Mouse (Mus musculus) myocyte (in vitro differentiated cells): ENCODE measurements around the gene Rel. TPM values are rescaled to one million over a fixed set of nuclear protein-coding genes. Genes with fewer than 3 reads are reported as not detected.
"Not testable (repeated sequence)": the region's sequence is repeated elsewhere in the genome, so short reads cannot be mapped to it uniquely, and the experiment has no call there.

ENCODE experiments used
- H3K27me3 ChIP-seq: one replicate; pipeline ENCODE4 v1.6.1; 2011; ENCODE audit not compliant: control insufficient read depth, insufficient read depth, insufficient read length
- H3K36me3 ChIP-seq: one replicate; pipeline ENCODE4 v1.6.1; 2011; ENCODE audit not compliant: control insufficient read depth, insufficient read depth
- H3K4me2 ChIP-seq: one replicate; pipeline ENCODE4 v1.6.1; 2011; ENCODE audit warnings: low read depth, control low read depth
- H3K4me3 ChIP-seq: one replicate; pipeline ENCODE4 v1.5.1; 2011; ENCODE audit warnings: mild to moderate bottlenecking, control low read depth, moderate library complexity
- H3K79me2 ChIP-seq: one replicate; pipeline ENCODE4 v1.6.1; 2011; ENCODE audit not compliant: control insufficient read depth, insufficient read depth
- H3ac ChIP-seq: one replicate; pipeline ENCODE4 v1.6.1; 2011; ENCODE audit not compliant: control insufficient read depth, insufficient read length
- CEBPB ChIP-seq: IDR thresholded peaks from 2 replicates; pipeline ENCODE4 v1.6.1; 2011; ENCODE audit warnings: mild to moderate bottlenecking, moderate library complexity; ENCODE audit not compliant: poor library complexity, insufficient read depth, severe bottlenecking
- E2F4 ChIP-seq: IDR thresholded peaks from one replicate; pipeline ENCODE4 v1.6.1; 2011; ENCODE audit warnings: mild to moderate bottlenecking, control low read depth, moderate library complexity; ENCODE audit not compliant: insufficient read depth
- MAX ChIP-seq: IDR thresholded peaks from one replicate; pipeline ENCODE4 v1.6.1; 2011; ENCODE audit warnings: low read depth, mild to moderate bottlenecking, control low read depth
- MYOD1 ChIP-seq, 3 experiments: IDR thresholded peaks; one replicate each; pipeline ENCODE4 v1.6.1; 2011; ENCODE audit warnings: control low read depth in 2 of 3, low read depth in 2 of 3, mild to moderate bottlenecking in 2 of 3, moderate library complexity in 1 of 3; ENCODE audit not compliant: insufficient read length in 2 of 3, control insufficient read depth in 1 of 3
- MYOG ChIP-seq, 3 experiments: IDR thresholded peaks; one replicate each; pipeline ENCODE4 v1.6.1; 2011; ENCODE audit warnings: control low read depth in 2 of 3, low read depth in 2 of 3, mild to moderate bottlenecking in 2 of 3; ENCODE audit not compliant: insufficient read length in 2 of 3, control insufficient read depth in 1 of 3, insufficient read depth in 1 of 3
- POLR2A ChIP-seq: IDR thresholded peaks from one replicate; pipeline ENCODE4 v1.6.1; 2011; ENCODE audit warnings: low read depth, mild to moderate bottlenecking, control low read depth, moderate library complexity; ENCODE audit not compliant: insufficient read length
- POLR2AphosphoS2 ChIP-seq: IDR thresholded peaks from one replicate; pipeline ENCODE4 v1.6.1; 2011; ENCODE audit warnings: low read depth, control low read depth; ENCODE audit not compliant: insufficient read length
- REST ChIP-seq: IDR thresholded peaks from one replicate; pipeline ENCODE4 v1.6.1; 2011; ENCODE audit warnings: mild to moderate bottlenecking, control low read depth, moderate library complexity; ENCODE audit not compliant: insufficient read depth, insufficient read length
- SRF ChIP-seq: IDR thresholded peaks from one replicate; pipeline ENCODE4 v1.6.1; 2011; ENCODE audit warnings: low read depth; ENCODE audit not compliant: control insufficient read depth, insufficient read length
- TCF12 ChIP-seq: IDR thresholded peaks from one replicate; pipeline ENCODE4 v1.6.1; 2011; ENCODE audit warnings: mild to moderate bottlenecking, control low read depth; ENCODE audit not compliant: poor library complexity, insufficient read depth, severe bottlenecking
- TCF3 ChIP-seq: IDR thresholded peaks from one replicate; pipeline ENCODE4 v1.6.1; 2011; ENCODE audit warnings: low read depth, control low read depth; ENCODE audit not compliant: insufficient read length
- USF1 ChIP-seq: IDR thresholded peaks from one replicate; pipeline ENCODE4 v1.6.1; 2011; ENCODE audit warnings: low read depth, mild to moderate bottlenecking, control low read depth, moderate library complexity
- polyA plus RNA-seq: library from polyadenylated mRNA; unstranded; fragments of >200 nt; fragmentation: generic; extraction: Trizol; gene quantifications from one replicate; pipeline ENCODE4 v1.2.1, GENCODE M21; 2012; ENCODE audit warnings: missing spikeins

Rel gene
- polyA plus RNA-seq, 1 experiment = 0.76 TPM

DNA sequence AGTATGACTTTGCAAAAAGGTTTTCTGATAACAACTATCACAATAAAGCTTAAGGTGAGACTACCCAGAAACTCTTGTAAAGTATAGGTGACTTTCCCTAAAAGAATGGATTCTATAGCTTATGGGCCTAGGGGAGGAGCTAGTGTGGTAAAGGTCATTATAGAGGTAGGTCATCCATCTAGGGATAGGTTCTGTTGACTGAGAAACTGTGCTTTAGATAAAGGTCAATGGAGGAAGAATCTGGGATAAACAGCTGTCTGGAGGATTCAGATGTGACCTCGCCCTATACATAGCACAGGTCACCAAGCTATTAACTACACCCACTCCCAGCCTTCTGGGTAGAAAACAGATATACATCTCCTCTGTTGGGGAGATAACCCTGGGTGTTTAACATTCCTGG, 31.5 kb upstream of the Rel start:
- Histone ChIP-seq H3ac (no peak overlapping the region), H3K27me3 (peaks cover 6% of the 10 kb centered on the region), H3K4me2 (no peak overlapping the region), H3K4me3 (no peak overlapping the region), H3K79me2 (no peaks in the 10 kb centered on the region), H3K36me3 (no peaks in the 10 kb centered on the region)
- no peak for TF ChIP-seq MYOD1 (IDR thresholded peaks at IDR 0.05; ENCODE audit: control insufficient read depth in 1 of 3, insufficient read length in 2 of 3, low read depth in 2 of 3)
- TF ChIP-seq POLR2AphosphoS2 = no peak
- no peak for TF ChIP-seq SRF
- TF ChIP-seq TCF12 = no peak
- TF ChIP-seq CEBPB = no peak
- no peak for TF ChIP-seq E2F4
- no peak for TF ChIP-seq REST

- Histone ChIP-seq H3K27me3 (peaks cover 6% of the 10 kb centered on the region), H3K4me3 (no peak overlapping the region), H3K79me2 (no peaks in the 10 kb centered on the region), H3ac (no peak overlapping the region), H3K36me3 (no peaks in the 10 kb centered on the region), H3K4me2 (no peak overlapping the region)
- TF ChIP-seq MYOG (IDR thresholded peaks at IDR 0.05; ENCODE audit: control insufficient read depth in 1 of 3, insufficient read depth in 1 of 3, insufficient read length in 2 of 3, low read depth in 2 of 3) = no peak
- TF ChIP-seq MAX = no peak
- no peak for TF ChIP-seq CEBPB
- TF ChIP-seq E2F4 = no peak
- TF ChIP-seq MYOD1 (IDR thresholded peaks at IDR 0.05; ENCODE audit: control insufficient read depth in 1 of 3, insufficient read length in 2 of 3, low read depth in 2 of 3) = no peak
- TF ChIP-seq TCF12 = no peak
- no peak for TF ChIP-seq REST
- no peak for TF ChIP-seq POLR2A
- TF ChIP-seq TCF3 = no peak
Observed at GRCm38 (mm10) chr11:23801851-23802250, 31.1 kb upstream of the Rel start.

DNA sequence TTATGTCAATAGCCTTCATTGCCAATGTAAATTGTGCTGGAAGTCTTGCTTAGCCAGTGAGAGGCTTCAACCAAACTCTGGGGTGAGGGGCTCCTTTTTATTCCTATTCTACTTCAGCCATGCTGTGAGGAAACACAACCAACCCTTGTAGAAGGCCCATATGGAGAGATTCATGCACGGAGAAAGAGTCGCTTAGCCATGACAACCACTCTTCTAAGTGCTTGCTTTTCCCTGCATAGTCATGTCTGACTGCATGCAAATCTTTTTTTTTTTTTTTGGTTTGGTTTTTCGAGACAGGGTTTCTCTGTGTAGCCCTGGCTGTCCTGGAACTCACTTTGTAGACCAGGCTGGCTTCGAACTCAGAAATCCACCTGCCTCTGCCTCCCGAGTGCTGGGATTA, 12.9 kb upstream of the Rel start:
- H3K79me2 ChIP-seq, H3K4me3 ChIP-seq, H3K36me3 ChIP-seq, H3ac ChIP-seq, H3K4me2 ChIP-seq, H3K27me3 ChIP-seq: not testable (repeated sequence)

- Histone ChIP-seq H3K79me2 (no peaks in the 10 kb centered on the region), H3ac (no peak overlapping the region), H3K36me3 (no peaks in the 10 kb centered on the region), H3K27me3 (no peaks in the 10 kb centered on the region), H3K4me3 (no peak overlapping the region), H3K4me2 (no peak overlapping the region)
- TF ChIP-seq MYOD1 (IDR thresholded peaks at IDR 0.05; ENCODE audit: control insufficient read depth in 1 of 3, insufficient read length in 2 of 3, low read depth in 2 of 3) = no peak
- TF ChIP-seq REST = no peak
- TF ChIP-seq POLR2AphosphoS2 = no peak
- no peak for TF ChIP-seq TCF12
- TF ChIP-seq MAX = no peak
- TF ChIP-seq TCF3 = no peak
- TF ChIP-seq MYOG (IDR thresholded peaks at IDR 0.05; ENCODE audit: control insufficient read depth in 1 of 3, insufficient read depth in 1 of 3, insufficient read length in 2 of 3, low read depth in 2 of 3) = no peak
- no peak for TF ChIP-seq POLR2A
- no peak for TF ChIP-seq USF1
- TF ChIP-seq CEBPB = no peak
- no peak for TF ChIP-seq SRF
Observed at GRCm38 (mm10) chr11:23783085-23783484, 12.3 kb upstream of the Rel start.

GRCm38 (mm10) chr11:23782038-23782437, 11.3 kb upstream of the Rel start:
- TF ChIP-seq REST = no peak
- TF ChIP-seq MYOG (IDR thresholded peaks at IDR 0.05; ENCODE audit: control insufficient read depth in 1 of 3, insufficient read depth in 1 of 3, insufficient read length in 2 of 3, low read depth in 2 of 3) = no peak
- no peak for TF ChIP-seq CEBPB
- TF ChIP-seq TCF3 = no peak
- no peak for TF ChIP-seq TCF12
- TF ChIP-seq SRF = no peak
- TF ChIP-seq USF1 = no peak
- no peak for TF ChIP-seq MYOD1 (IDR thresholded peaks at IDR 0.05; ENCODE audit: control insufficient read depth in 1 of 3, insufficient read length in 2 of 3, low read depth in 2 of 3)
- no peak for TF ChIP-seq MAX
- TF ChIP-seq POLR2A = no peak
- TF ChIP-seq E2F4 = no peak
- no peak for TF ChIP-seq POLR2AphosphoS2
- H3K27me3 ChIP-seq = no peaks in the 10 kb centered on the region
- no peaks in the 10 kb centered on the region for H3K79me2 ChIP-seq
- no peak overlapping the region for H3K4me2 ChIP-seq
- H3ac ChIP-seq = no peak overlapping the region
- H3K36me3 ChIP-seq = no peaks in the 10 kb centered on the region
- H3K4me3 ChIP-seq = no peak overlapping the region

DNA sequence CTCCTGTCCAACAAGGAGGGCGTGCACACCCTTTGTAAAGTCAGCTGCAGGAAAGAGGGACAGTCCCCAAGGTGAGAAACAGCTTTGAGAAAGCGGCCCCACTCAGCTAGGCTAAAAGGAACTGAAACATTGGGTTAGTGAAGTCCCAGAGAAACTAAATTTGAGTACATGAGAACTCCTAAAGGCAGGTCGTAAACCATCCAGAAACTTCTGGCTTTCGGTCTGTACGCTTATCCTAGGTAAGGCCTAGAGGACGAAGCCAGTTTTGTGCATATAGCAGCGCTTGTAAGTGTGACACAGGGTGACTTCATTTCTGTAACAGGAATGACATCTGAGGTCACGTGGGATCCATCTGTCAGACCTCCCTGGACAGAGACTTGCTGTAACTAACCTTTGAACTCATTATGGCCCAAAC, 8.0 kb upstream of the Rel start:
- no peaks in the 10 kb centered on the region for H3K36me3 ChIP-seq
- no peaks in the 10 kb centered on the region for H3K79me2 ChIP-seq
- TF ChIP-seq CEBPB = no peak
- TF ChIP-seq MYOD1 (IDR thresholded peaks at IDR 0.05; ENCODE audit: control insufficient read depth in 1 of 3, insufficient read length in 2 of 3, low read depth in 2 of 3) = no peak
- TF ChIP-seq E2F4 = no peak
- TF ChIP-seq TCF3 = no peak
- no peak for TF ChIP-seq POLR2A
- no peak for TF ChIP-seq MAX
- no peak for TF ChIP-seq MYOG (IDR thresholded peaks at IDR 0.05; ENCODE audit: control insufficient read depth in 1 of 3, insufficient read depth in 1 of 3, insufficient read length in 2 of 3, low read depth in 2 of 3)
- TF ChIP-seq SRF = no peak
- no peak for TF ChIP-seq POLR2AphosphoS2
- no peak overlapping the region for H3ac ChIP-seq
- no peaks in the 10 kb centered on the region for H3K27me3 ChIP-seq
- H3K4me2 ChIP-seq = no peak overlapping the region
- H3K4me3 ChIP-seq = no peak overlapping the region
